Mouse (Mus musculus): Measurements from ENCODE around the gene Nucks1. TPM values are rescaled to one million over a fixed set of nuclear protein-coding genes. Genes with fewer than 3 reads are reported as not detected.
"Not testable (repeated sequence)": the region's sequence is repeated elsewhere in the genome, so short reads cannot be mapped to it uniquely, and the experiment has no call there.

The Nucks1 gene
- total RNA-seq (2022), result 100 to 1,000 TPM; 134 to 174 (median 151) TPM

- peak; percentile 100 for DNase-seq
These were observed at the start of gene Nucks1 for GRCm38 (mm10) chr1:131910001-131910648. TSS of gene Nucks1 (plus strand) at chr1:131910534.

- no peak for DNase-seq
These were observed 48.5 kb upstream of the Nucks1 start for GRCm38 (mm10) chr1:131861811-131862210.

GRCm38 (mm10) chr1:131865596-131865995 lies 44.7 kb upstream of the Nucks1 start:
- DNase-seq, result no peak

GRCm38 (mm10) chr1:131866304-131866999 lies 43.9 kb upstream of the Nucks1 start:
- no peak for DNase-seq

- peak; percentile 89 for DNase-seq
These were observed 43.0 kb upstream of the Nucks1 start, which contains the start of gene Rab29 for GRCm38 (mm10) chr1:131867093-131867945. TSS of gene Rab29 (plus strand) at chr1:131867224.

- no peak for DNase-seq
These were observed 42.4 kb upstream of the Nucks1 start for GRCm38 (mm10) chr1:131867946-131868290.

- DNase-seq, result no peak
These were observed 40.8 kb upstream of the Nucks1 start for GRCm38 (mm10) chr1:131869561-131869960.

GRCm38 (mm10) chr1:131872856-131873255 lies 37.5 kb upstream of the Nucks1 start:
- DNase-seq, result no peak

GRCm38 (mm10) chr1:131879816-131880215 lies 30.5 kb upstream of the Nucks1 start:
- no peak for DNase-seq

GRCm38 (mm10) chr1:131882787-131883186 lies 27.5 kb upstream of the Nucks1 start:
- DNase-seq, result no peak

GRCm38 (mm10) chr1:131886173-131886572 lies 24.2 kb upstream of the Nucks1 start:
- DNase-seq, result no peak

- no peak for DNase-seq
These were observed 23.7 kb upstream of the Nucks1 start for GRCm38 (mm10) chr1:131886641-131887040.

GRCm38 (mm10) chr1:131890043-131890658 lies 20.2 kb upstream of the Nucks1 start:
- no peak for DNase-seq

- no peak for DNase-seq
These were observed 18.9 kb upstream of the Nucks1 start for GRCm38 (mm10) chr1:131891436-131891835.

- no peak for DNase-seq
These were observed 7.7 kb upstream of the Nucks1 start for GRCm38 (mm10) chr1:131902679-131903078.

GRCm38 (mm10) chr1:131903251-131903650 lies 7.1 kb upstream of the Nucks1 start:
- DNase-seq, result no peak

GRCm38 (mm10) chr1:131905497-131905896 lies 4.8 kb upstream of the Nucks1 start:
- DNase-seq, result no peak

GRCm38 (mm10) chr1:131908456-131908855 lies 1.9 kb upstream of the Nucks1 start:
- no peak for DNase-seq

GRCm38 (mm10) chr1:131909236-131909635 lies 1.1 kb upstream of the Nucks1 start:
- DNase-seq, result not testable (repeated sequence)

GRCm38 (mm10) chr1:131910674-131911558 lies 582 bp downstream of the Nucks1 start:
- peak; percentile 77 for DNase-seq

- no peak for DNase-seq
These were observed 7.3 kb downstream of the Nucks1 start for GRCm38 (mm10) chr1:131917634-131918033.

GRCm38 (mm10) chr1:131919052-131919451 lies 8.7 kb downstream of the Nucks1 start:
- no peak for DNase-seq

Data from adrenal gland, adult 8-10 months (tissue).